ENCODE assay signal across 8 mouse cellular contexts in genomic region chr2:173335859-173336258, GRCm38 (mm10). TPM values are rescaled to one million over a fixed set of nuclear protein-coding genes. Genes with fewer than 3 reads are reported as not detected.
DNase-seq lines count a peak whose midpoint lies in the region; ATAC-seq and TF ChIP-seq lines count a peak whose summit lies in the region.

No protein-coding gene starts in this region.

- no peak overlapping the region for H3K4me3 ChIP-seq in heart, adult 2 months
- H3K4me3 ChIP-seq in intestine, embryonic 16.5 days (ENCODE audit: low read length), result no peak overlapping the region
- H3K4me3 ChIP-seq in midbrain, embryonic 12.5 days, result no peak overlapping the region

- WGBS in heart, adult 2 months, result under 1% methylated on average over 10 of the region's 10 CpGs
- 20% methylated on average over 10 of the region's 10 CpGs for WGBS in intestine, embryonic 16.5 days
- 31% methylated on average over 10 of the region's 10 CpGs for WGBS in midbrain, embryonic 12.5 days

- ATAC-seq in common myeloid progenitor, adult 5-6 weeks (replicated peaks; ENCODE audit: low read depth, poor library complexity, severe bottlenecking), result peak; percentile 76
- peak; percentile 61 for ATAC-seq in intestine, embryonic 16.5 days
- ATAC-seq in midbrain, embryonic 12.5 days (ENCODE audit: low FRiP score, low read depth), result 0 out of 2 replicates have a peak, but pooled peaks have one; percentile 5
- ATAC-seq in activated CD4-positive, CD25-positive, alpha-beta regulatory T cell, adult 4 months, result no peak

- H3K79me2 ChIP-seq in heart, adult 2 months (replicated peaks; ENCODE audit: control insufficient read depth, insufficient read depth, low read length), result no peaks in the 10 kb centered on the region

- peak overlapping the region; percentile 14; the same call in 1 of the 2 replicates for H3K4me2 ChIP-seq in intestine, embryonic 16.5 days (ENCODE audit: low read depth, low read length)
- no peak overlapping the region for H3K4me2 ChIP-seq in midbrain, embryonic 12.5 days (replicated peaks)

- H3K36me3 ChIP-seq in heart, adult 2 months (ENCODE audit: control insufficient read depth, insufficient read depth, low read length), result no peaks in the 10 kb centered on the region
- H3K36me3 ChIP-seq in intestine, embryonic 16.5 days (ENCODE audit: control insufficient read depth, insufficient read depth, low read length), result no peaks in the 10 kb centered on the region
- no peaks in the 10 kb centered on the region for H3K36me3 ChIP-seq in midbrain, embryonic 12.5 days

- intact Hi-C loops in heart, adult 2 months (cut with DNase I), result loop anchor here (2.0 to 5.0 kb wide), 4 partner anchors 17 to 104 kb away; partner anchors contain the start of gene Pmepa1
- intact Hi-C loops in left cerebral cortex, postnatal 4 days (cut with DNase I), result no loop called here

- H3K27me3 ChIP-seq in heart, adult 2 months (ENCODE audit: control insufficient read depth, insufficient read depth, low read length), result no peaks in the 10 kb centered on the region
- H3K27me3 ChIP-seq in intestine, embryonic 16.5 days (replicated peaks; ENCODE audit: control insufficient read depth, insufficient read depth, low read length), result no peaks in the 10 kb centered on the region; the same call in 1 of the 2 replicates
- peaks cover 47% of the 10 kb centered on the region for H3K27me3 ChIP-seq in midbrain, embryonic 12.5 days

- H3K9me3 ChIP-seq in intestine, embryonic 16.5 days (ENCODE audit: control insufficient read depth, low read length), result no peaks in the 10 kb centered on the region
- H3K9me3 ChIP-seq in midbrain, embryonic 12.5 days, result no peaks in the 10 kb centered on the region

- peak; percentile 87 for TF ChIP-seq EP300 in heart, adult 2 months (IDR thresholded peaks at IDR 0.05; ENCODE audit: insufficient read depth, low read depth, low read length)

- DNase-seq in adrenal gland, adult (ENCODE audit: inconsistent age in 2 of 2, low spot score in 1 of 2), result peak; percentile 73 to 82
- DNase-seq in heart, adult 2 months, result peak; percentile 88 to 91
- peak; percentile 87 for DNase-seq in left cerebral cortex, postnatal 4 days
- peak; percentile 60 for DNase-seq in testis, postnatal 10 days (ENCODE audit: low spot score)

- no peak for TF ChIP-seq CTCF in heart, adult 2 months (IDR thresholded peaks at IDR 0.05)

- H3K27ac ChIP-seq in heart, adult 2 months, result peak overlapping the region; percentile 6; the same call in 1 of the 2 replicates
- peak overlapping the region; percentile 77 for H3K27ac ChIP-seq in intestine, embryonic 16.5 days (ENCODE audit: low read length)
- no peak overlapping the region for H3K27ac ChIP-seq in midbrain, embryonic 12.5 days (replicated peaks)

- H3K4me1 ChIP-seq in heart, adult 2 months (ENCODE audit: control insufficient read depth, insufficient read depth, low read length), result peaks cover 16% of the 10 kb centered on the region
- peaks cover 51% of the 10 kb centered on the region for H3K4me1 ChIP-seq in intestine, embryonic 16.5 days (ENCODE audit: control insufficient read depth, insufficient read depth, low read length)
- H3K4me1 ChIP-seq in midbrain, embryonic 12.5 days, result peaks cover 52% of the 10 kb centered on the region

- TF ChIP-seq POLR2A in heart, adult 2 months (IDR thresholded peaks at IDR 0.05; ENCODE audit: insufficient read depth, low read depth, low read length), result no peak

- no peak overlapping the region; the same call in 1 of the 2 replicates for H3K9ac ChIP-seq in heart, adult 2 months (ENCODE audit: low read depth, low read length)
- H3K9ac ChIP-seq in intestine, embryonic 16.5 days (ENCODE audit: low read depth, low read length), result peak overlapping the region; percentile 43; the same call in 1 of the 2 replicates
- 0 out of 2 replicates have a peak overlapping the region, but pooled peaks have one; percentile 32 for H3K9ac ChIP-seq in midbrain, embryonic 12.5 days (replicated peaks)

RNA-seq across cellular contexts. Expression of gene Pmepa1, which starts 59.5 kb away (rescaled TPM):
- 0.18 TPM in 1 of 2 replicates, not detected in the other for total RNA-seq in common myeloid progenitor, adult 5-6 weeks (2017)
- 10 to 100 TPM; 28.4 to 31.4 TPM for total RNA-seq in heart, adult 2 months (2021)
- polyA plus RNA-seq in heart, adult 2 months (2012; rRNA removed), result 37.4 and 41.7 TPM in 2 replicates
- 4.4 and 4.6 TPM in 2 replicates for polyA plus RNA-seq in intestine, embryonic 16.5 days (2015; fragmentation: Nextera tagmentation; extraction: Ambion mirVana)
- 10 to 100 TPM; 32.7 to 45.3 TPM for total RNA-seq in left cerebral cortex, postnatal 4 days (2021)
- polyA plus RNA-seq in midbrain, embryonic 12.5 days (2016; fragmentation: Nextera tagmentation; extraction: Ambion mirVana), result 4.6 and 4.8 TPM in 2 replicates
- 10 to 100 TPM in 1 of 2 experiments, 1 to 10 TPM in 1; 8.8 to 12.2 TPM for polyA plus RNA-seq in activated CD4-positive, CD25-positive, alpha-beta regulatory T cell, adult 4 months (2017; shearing (Covaris generic))
